Mouse (Mus musculus): ENCODE measurements at regions not wholly inside any gene's neighbourhood (a gene's known extent, or its start where the extent isn't known, plus 50 kb on each side); places are given as distances from the start of the nearest gene placed in this dataset.
A peak's percentile ranks its signal among the peaks of the same experiment; 100 is the strongest.

DNA sequence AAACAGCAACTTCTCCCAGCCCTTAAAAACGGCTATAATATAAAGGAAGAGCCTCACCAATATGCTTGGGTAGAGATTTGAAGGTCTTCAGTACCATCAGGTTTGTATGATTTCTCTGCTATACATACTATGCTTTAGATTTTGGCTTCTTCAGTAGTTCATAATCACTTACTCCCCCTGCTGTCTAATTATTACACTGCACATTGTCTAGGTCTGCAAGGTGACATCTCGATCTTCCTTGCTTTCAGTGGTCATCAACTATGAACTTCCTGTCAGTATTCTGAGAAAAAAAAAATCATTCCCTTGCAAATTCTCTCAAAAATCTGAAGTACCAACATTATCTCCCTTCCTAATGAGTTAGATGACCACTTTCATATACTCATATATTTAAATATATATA is 225.4 kb upstream of the Galnt5 start:
- peak; percentile 75 for DNase-seq (ENCODE audit: low read depth)

GRCm38 (mm10) chr2:57776154-57776553 is 221.5 kb upstream of the Galnt5 start:
- DNase-seq (ENCODE audit: low read depth), result no peak

DNA sequence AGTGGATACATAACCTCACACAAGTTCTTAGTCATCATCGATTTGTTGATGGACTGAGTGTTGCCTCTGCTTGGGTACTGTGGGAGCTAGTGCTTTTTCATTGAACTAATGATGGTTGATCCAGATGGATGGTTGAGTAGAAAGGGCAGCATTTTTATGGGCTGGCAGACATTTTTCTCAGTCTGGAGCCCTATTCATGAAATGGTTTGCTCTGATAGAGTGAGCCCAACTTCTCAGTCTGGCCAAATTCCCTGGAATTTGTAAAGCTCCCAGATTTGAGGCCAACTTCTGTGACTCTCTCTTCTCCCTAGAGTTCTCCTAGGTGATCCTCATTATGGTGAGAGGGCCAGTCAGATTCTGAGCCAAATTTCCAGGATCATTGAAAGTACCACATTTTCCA is 216.8 kb upstream of the Galnt5 start:
- DNase-seq (ENCODE audit: low read depth), result no peak

DNA sequence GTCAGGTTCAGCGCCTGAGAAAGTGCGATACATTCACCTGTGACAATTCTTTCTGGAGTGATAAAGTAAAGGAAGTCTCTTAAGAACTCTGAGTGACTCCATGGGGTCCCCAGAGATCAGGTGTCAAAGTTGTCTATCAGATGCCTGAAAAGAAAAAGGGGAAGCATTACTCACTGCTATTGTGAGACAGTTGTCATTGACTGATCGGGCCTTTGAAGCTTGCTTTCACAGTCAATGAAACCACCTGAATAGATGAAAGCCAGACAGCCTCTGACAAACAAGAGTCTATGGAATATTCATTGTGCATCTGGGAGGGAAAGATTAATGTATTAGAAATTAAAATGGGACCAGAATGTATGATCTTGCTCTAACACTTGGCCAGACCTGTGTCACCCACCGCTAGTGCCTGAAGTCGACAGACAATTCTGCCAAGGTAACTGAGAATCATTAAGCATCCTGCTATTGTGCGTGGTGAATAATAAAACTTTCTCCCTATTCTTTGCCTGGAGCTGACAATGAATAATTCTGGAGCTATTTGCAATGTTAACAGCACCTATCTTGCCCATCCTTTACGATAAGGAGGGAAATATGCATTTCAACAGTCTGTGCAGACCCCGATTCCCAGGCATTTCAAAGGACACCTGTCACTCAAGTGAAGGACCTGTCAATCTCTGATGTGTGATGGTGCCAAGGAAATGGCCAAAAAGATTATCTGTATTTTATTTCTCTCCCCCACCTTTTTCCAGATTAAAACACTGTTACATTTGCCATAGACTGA is 204.0 kb upstream of the Galnt5 start:
- DNase-seq (ENCODE audit: low read depth), result no peak

- DNase-seq (ENCODE audit: low read depth), result no peak
Observed at GRCm38 (mm10) chr2:57799279-57799678, 198.4 kb upstream of the Galnt5 start.

DNA sequence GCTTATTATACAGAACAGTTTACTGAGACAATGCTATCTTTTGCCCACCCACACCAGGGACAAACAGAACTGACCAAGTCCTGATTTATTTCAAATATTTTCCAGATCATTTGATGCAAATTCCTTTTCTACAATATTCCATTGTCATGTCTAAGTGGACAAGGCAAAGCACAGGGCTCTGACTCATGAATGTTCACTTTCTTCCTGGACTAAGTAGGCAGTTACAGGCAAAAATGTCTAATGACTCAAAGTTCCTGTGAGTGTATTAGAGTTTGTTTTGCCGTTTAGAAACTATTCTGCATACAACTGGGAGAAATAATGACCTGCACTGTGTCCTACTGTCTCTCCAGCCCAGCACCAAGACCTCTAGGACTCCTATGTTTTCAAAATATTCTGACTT is 189.8 kb upstream of the Galnt5 start:
- no peak for DNase-seq (ENCODE audit: low read depth)

DNA sequence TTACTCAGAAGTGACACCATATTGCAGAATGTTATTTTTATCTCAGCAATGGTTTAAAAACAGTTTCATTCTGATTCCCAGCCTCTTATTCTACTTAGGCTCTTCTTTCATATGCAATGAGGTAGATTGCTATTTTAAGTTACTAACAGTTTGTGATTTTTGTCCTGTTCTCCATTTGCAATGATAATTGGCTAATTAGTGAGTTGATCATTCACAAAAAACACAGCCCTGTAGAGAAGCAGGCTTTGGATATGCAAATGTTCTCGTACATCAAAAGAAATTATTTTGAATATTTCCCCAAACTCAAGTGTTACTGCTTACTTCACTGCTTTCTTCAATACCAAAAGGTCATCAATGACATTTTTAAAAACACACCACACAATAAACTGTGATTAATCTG is 184.7 kb upstream of the Galnt5 start:
- DNase-seq (ENCODE audit: low read depth), result no peak

- DNase-seq (ENCODE audit: low read depth), result no peak
Observed at GRCm38 (mm10) chr2:57820343-57820742, 177.3 kb upstream of the Galnt5 start.

- no peak for DNase-seq (ENCODE audit: low read depth)
Observed at GRCm38 (mm10) chr2:57820923-57821322, 176.8 kb upstream of the Galnt5 start.

- DNase-seq (ENCODE audit: low read depth), result no peak
Observed at GRCm38 (mm10) chr2:57828284-57828683, 169.4 kb upstream of the Galnt5 start.

- peak; percentile 71 for DNase-seq (ENCODE audit: low read depth)
Observed at GRCm38 (mm10) chr2:57832565-57833355, 164.9 kb upstream of the Galnt5 start.

DNA sequence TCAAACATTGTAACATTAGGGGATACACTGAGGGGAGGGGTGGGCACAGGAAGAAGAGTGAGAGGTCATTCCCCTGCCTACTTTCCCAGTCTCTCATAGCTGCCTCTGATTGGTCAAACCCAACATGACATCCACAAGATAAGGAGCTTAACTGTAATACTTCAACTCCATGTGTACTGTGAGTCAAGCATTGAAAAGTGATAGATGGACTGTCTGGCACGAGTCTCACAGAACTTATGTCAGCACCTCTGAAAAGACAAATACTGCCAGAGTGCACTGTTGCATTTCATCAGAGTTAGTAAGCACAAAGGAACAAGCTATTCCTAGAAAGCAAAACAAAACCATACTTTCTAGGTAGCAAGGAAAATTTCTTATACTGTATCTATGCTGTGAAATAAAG is 152.5 kb upstream of the Galnt5 start:
- no peak for DNase-seq (ENCODE audit: low read depth)

- no peak for DNase-seq (ENCODE audit: low read depth)
Observed at GRCm38 (mm10) chr2:57847707-57848106, 150.0 kb upstream of the Galnt5 start.

DNA sequence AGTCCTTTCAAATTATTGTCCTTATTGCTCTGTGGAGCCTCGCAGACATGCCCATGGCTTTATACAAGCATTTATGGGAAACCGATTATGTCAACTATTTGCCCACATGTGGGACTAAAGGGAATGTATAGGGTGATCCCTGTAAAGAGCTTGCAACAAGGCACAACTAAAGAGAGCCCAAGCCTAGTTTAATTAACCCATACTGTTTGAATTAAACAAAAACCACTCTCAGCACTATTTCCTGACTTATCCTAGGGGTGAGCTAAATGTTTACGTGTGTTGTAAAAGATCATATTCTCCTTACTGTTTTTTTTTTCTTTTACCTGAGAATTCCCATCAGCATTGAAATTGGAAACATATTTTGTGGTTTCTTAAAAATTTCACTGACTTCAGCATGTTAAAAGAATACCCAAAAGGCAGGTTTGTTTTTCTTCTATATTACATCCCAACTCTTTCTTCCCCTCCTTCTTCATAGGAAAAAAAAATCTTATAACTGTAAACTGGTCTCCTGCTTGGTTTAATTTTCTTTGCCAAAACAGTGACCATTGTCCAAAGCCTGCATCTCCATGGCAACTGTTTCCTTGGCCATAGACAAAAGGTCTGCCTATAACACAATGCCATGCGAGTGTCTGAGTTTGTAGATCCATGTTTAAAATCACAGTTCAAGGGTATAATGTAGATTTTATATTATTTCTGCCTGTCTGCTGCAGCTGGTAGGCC is 148.2 kb upstream of the Galnt5 start:
- no peak for DNase-seq (ENCODE audit: low read depth)

DNA sequence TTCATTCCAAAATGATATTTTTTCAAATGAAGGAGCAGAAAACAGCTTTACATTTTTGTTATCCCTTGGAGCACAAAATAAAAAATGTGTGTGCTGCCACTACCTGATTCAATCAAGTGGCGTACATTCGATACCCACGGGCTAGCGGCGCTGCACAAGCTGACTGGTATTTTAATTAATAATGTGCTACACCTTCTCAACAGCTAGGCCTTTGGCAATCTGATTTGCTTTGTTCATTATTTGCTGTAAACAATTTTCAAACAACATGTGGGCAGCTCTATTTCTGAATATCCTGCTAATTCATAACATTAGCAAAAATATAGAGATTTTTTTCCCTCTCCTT is 147.7 kb upstream of the Galnt5 start:
- DNase-seq (ENCODE audit: low read depth), result no peak

GRCm38 (mm10) chr2:57856524-57857107 is 141.1 kb upstream of the Galnt5 start:
- no peak for DNase-seq (ENCODE audit: low read depth)

DNA sequence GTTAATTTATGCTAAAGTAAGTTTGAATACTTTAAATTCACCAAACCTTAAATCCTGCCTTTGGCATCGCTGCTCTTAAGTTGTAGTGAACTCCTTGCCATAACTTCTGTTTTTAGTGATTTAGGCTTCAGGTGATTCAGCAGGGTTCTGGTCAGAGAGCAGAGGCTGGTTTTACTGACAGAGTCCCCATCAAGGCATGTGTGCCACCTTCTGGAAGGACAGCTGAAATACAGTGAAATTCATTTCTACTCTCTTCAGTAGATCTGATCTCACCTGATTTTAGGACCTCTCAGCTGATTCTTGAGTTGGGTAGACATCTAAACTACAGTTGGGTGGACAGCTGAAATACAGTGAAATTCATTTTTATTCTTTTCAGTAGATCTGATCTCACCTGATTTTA is 132.4 kb upstream of the Galnt5 start:
- peak; percentile 36 for DNase-seq (ENCODE audit: low read depth)

DNA sequence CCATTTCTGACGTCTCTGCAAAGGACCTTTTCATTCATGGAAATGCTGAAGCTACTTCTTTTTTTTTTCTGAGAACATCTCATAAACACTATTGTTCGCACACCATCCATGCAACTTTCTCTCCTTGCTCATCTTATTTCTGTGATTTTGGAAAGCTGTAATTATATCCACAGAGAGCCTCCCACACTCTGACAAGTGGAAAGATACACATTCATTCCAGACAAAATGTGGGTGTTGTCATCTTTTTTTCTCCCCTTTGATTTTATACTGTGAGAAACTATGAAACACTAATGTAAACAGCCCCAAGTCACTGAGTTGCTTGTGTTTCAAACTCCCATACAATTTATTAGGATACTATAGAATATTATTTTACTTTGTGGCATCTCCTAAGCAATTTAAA is 129.6 kb upstream of the Galnt5 start:
- DNase-seq (ENCODE audit: low read depth), result no peak

GRCm38 (mm10) chr2:57900168-57900567 is 97.5 kb upstream of the Galnt5 start:
- DNase-seq (ENCODE audit: low read depth), result no peak

GRCm38 (mm10) chr2:57900580-57901247 is 97.0 kb upstream of the Galnt5 start:
- DNase-seq (ENCODE audit: low read depth), result no peak

DNA sequence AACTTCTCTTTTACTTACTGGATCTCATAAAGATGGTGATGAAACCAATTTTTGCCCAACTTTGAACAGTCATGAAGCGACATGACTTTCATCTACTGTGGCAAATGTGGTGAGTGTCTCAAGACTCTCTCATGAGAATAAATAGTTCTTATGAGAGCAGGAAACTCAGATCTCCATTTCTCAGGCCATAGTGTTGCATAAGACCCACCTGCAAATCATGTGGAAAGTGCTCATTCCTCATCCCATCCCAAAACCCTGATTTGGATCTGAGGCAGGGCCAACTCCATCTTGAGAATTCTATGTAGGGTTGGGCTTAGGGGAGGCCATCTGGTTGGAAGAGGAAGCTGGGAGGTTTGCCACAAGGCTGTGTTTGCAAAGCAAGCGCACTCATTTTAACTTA is 92.5 kb upstream of the Galnt5 start:
- DNase-seq (ENCODE audit: low read depth), result peak; percentile 65

GRCm38 (mm10) chr2:57906939-57907338 is 90.7 kb upstream of the Galnt5 start:
- no peak for DNase-seq (ENCODE audit: low read depth)

All from 416B (cell line).